Mouse (Mus musculus): ENCODE measurements around the gene Med21. TPM values are rescaled to one million over a fixed set of nuclear protein-coding genes. Genes with fewer than 3 reads are reported as not detected.

Med21 gene
- total and polyA plus RNA-seq, 3 experiments: 42.4 to 124 (median 56.0) TPM

DNA sequence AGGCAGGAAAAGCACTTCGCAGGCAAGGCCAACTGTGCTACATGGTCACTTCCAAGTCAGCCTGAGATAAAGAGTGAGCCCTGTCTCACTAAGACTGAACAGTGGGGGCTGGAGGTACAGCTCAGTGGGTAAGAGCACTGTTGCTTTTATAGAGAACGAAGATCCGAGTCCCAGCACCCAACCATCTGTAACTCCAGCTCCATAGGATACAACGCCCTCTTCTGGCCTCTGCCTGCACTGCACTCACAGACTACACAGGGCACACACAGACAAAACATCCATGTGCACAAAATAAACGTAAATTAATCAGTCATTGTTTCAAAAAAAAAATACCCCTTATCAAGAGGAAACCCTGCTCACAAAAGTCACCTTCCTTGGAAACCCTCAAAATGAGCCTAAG, 28.4 kb upstream of the Med21 start:
- Histone ChIP-seq H3K27me3 (replicated peaks) (no peaks in the 10 kb centered on the region), H3K9me3 (replicated peaks; ENCODE audit: low read length) (peaks cover 2% of the 10 kb centered on the region), H3K4me3 (replicated peaks in 1 of 3; ENCODE audit: low read depth in 2 of 3, low read length in 2 of 3, poor library complexity in 1 of 3) (no peak overlapping the region), H3K27ac (ENCODE audit: insufficient read depth, low read depth) (no peak overlapping the region), H3K9ac (ENCODE audit: insufficient read depth, low read depth) (no peak overlapping the region), H3K36me3 (replicated peaks in 1 of 2; ENCODE audit: control insufficient read depth in 1 of 2, insufficient read depth in 1 of 2, low read length in 1 of 2) (peaks cover 56 to 84% of the 10 kb centered on the region in 2 experiments), H3K4me1 (ENCODE audit: control insufficient read depth in 1 of 2, insufficient read depth in 2 of 2) (peaks cover 2 to 16% of the 10 kb centered on the region in 2 experiments; a peak in 3 of 4 replicates), H3K79me2 (replicated peaks; ENCODE audit: control insufficient read depth, extremely low read depth, insufficient read depth, poor library complexity, severe bottlenecking) (no peaks in the 10 kb centered on the region), H3K4me2 (ENCODE audit: insufficient read depth, low read depth, poor library complexity, severe bottlenecking) (no peak overlapping the region)
- TF ChIP-seq KAT2A (IDR thresholded peaks at IDR 0.05; ENCODE audit: insufficient replicate concordance, low read length): no peak
- DNase-seq (ENCODE audit: extremely low read depth): no peak
- dilution Hi-C loops (cut with MboI; ENCODE audit: extremely low pct_ligation_motif_present, extremely low pct_unique_long_range_greater_than_20kb, low sequenced_read_pairs): no loop called here
- in situ Hi-C loops (cut with MboI; ENCODE audit: low pct_ligation_motif_present, low pct_unique_long_range_greater_than_20kb, low sequenced_read_pairs): no loop called here

DNA sequence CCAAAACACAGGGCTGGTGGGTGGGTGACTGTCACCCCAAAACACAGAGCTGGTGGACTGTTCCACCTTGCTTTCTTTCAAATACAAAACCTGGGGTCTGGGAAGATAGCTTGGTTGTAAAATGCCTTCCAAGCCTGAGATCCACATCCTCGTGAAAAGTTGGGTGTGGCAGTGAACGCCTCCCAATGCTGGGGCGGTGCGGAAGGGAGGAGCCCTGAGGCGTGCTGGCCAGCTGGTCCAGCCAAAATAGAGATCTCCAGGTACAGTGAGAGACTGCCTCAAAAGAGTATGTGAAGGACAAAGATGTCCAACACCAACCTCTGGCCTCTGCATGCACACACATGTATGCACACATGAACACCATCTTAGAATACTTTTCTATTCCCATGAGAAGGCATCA, 27.8 kb upstream of the Med21 start:
- in situ Hi-C loops (cut with MboI; ENCODE audit: low pct_ligation_motif_present, low pct_unique_long_range_greater_than_20kb, low sequenced_read_pairs): no loop called here
- Histone ChIP-seq H3K36me3 (replicated peaks in 1 of 2; ENCODE audit: control insufficient read depth in 1 of 2, insufficient read depth in 1 of 2, low read length in 1 of 2) (peaks cover 57 to 82% of the 10 kb centered on the region in 2 experiments), H3K4me3 (replicated peaks in 1 of 3; ENCODE audit: low read depth in 2 of 3, low read length in 2 of 3, poor library complexity in 1 of 3) (no peak overlapping the region), H3K27me3 (replicated peaks) (no peaks in the 10 kb centered on the region), H3K4me1 (ENCODE audit: control insufficient read depth in 1 of 2, insufficient read depth in 2 of 2) (peaks cover 2 to 16% of the 10 kb centered on the region in 2 experiments; a peak in 3 of 4 replicates), H3K9ac (ENCODE audit: insufficient read depth, low read depth) (no peak overlapping the region), H3K79me2 (replicated peaks; ENCODE audit: control insufficient read depth, extremely low read depth, insufficient read depth, poor library complexity, severe bottlenecking) (no peaks in the 10 kb centered on the region), H3K4me2 (ENCODE audit: insufficient read depth, low read depth, poor library complexity, severe bottlenecking) (no peak overlapping the region), H3K9me3 (replicated peaks; ENCODE audit: low read length) (peaks cover 2% of the 10 kb centered on the region), H3K27ac (ENCODE audit: insufficient read depth, low read depth) (no peak overlapping the region)
- no peak for DNase-seq (ENCODE audit: extremely low read depth)
- TF ChIP-seq MEF2A (IDR thresholded peaks at IDR 0.05; ENCODE audit: borderline replicate concordance, low read depth, low read length) (no peak), IRF4 (IDR thresholded peaks at IDR 0.05; ENCODE audit: low read depth, low read length) (no peak), CHD2 (IDR thresholded peaks at IDR 0.05; ENCODE audit: low read length) (no peak), JUND (conservative IDR thresholded peaks at IDR 0.05; ENCODE audit: low read depth, low read length) (no peak), NELFE (IDR thresholded peaks at IDR 0.05; ENCODE audit: low read depth, low read length) (no peak), TCF12 (IDR thresholded peaks at IDR 0.05; ENCODE audit: low read depth, low read length) (no peak), SMC3 (IDR thresholded peaks at IDR 0.05; ENCODE audit: low read depth, low read length) (no peak), NRF1 (IDR thresholded peaks at IDR 0.05; ENCODE audit: low read depth, low read length) (no peak), UBTF (IDR thresholded peaks at IDR 0.05; ENCODE audit: low read depth, low read length) (no peak), SIN3A (IDR thresholded peaks at IDR 0.05; ENCODE audit: low read length) (no peak), HCFC1 (IDR thresholded peaks at IDR 0.05; ENCODE audit: low read depth, low read length) (no peak), ELF1 (IDR thresholded peaks at IDR 0.05; ENCODE audit: low read depth, low read length) (no peak), MAZ (IDR thresholded peaks at IDR 0.05; ENCODE audit: low read depth, low read length) (no peak), PAX5 (IDR thresholded peaks at IDR 0.05; ENCODE audit: low read length) (no peak), JUN (IDR thresholded peaks at IDR 0.05; ENCODE audit: insufficient read depth, low read depth, low read length) (no peak), KAT2A (IDR thresholded peaks at IDR 0.05; ENCODE audit: insufficient replicate concordance, low read length) (no peak), ZMIZ1 (IDR thresholded peaks at IDR 0.05; ENCODE audit: low read depth, low read length) (no peak)
- dilution Hi-C loops (cut with MboI; ENCODE audit: extremely low pct_ligation_motif_present, extremely low pct_unique_long_range_greater_than_20kb, low sequenced_read_pairs): no loop called here

All from CH12.LX (cell line).